Mouse (Mus musculus) stomach, postnatal 0 days (tissue): ENCODE data around the gene Hepacam. TPM values are rescaled to one million over a fixed set of nuclear protein-coding genes. Genes with fewer than 3 reads are reported as not detected.

ENCODE experiments used
- ATAC-seq: fragments of 200-750 bp; cut with Nextera tagmentation; 2 replicates; pipeline ENCODE4 v1.8.0; 2017; ENCODE audit not compliant: low FRiP score, low TSS enrichment
- DNase-seq: peaks from one replicate; pipeline ENCODE4 v3.0.0-alpha.2; 2016; ENCODE audit warnings: low spot score
- H3K27ac ChIP-seq: fragments of 300-500 bp; sonication (generic); replicated peaks from 2 replicates; pipeline ENCODE4 v1.5.1; 2014; ENCODE audit warnings: mild to moderate bottlenecking, control low read depth
- H3K27me3 ChIP-seq: fragments of 300-500 bp; sonication (generic); 2 replicates; pipeline ENCODE4 v1.6.1; 2014; ENCODE audit warnings: low read length; ENCODE audit not compliant: control insufficient read depth, insufficient read depth
- H3K36me3 ChIP-seq: fragments of 300-500 bp; sonication (generic); 2 replicates; pipeline ENCODE4 v1.6.1; 2014; ENCODE audit warnings: low read length, mixed read lengths; ENCODE audit not compliant: control insufficient read depth, insufficient read depth
- H3K4me1 ChIP-seq: fragments of 300-500 bp; sonication (generic); replicated peaks from 2 replicates; pipeline ENCODE4 v1.6.1; 2014; ENCODE audit warnings: antibody characterized with exemption; ENCODE audit not compliant: control insufficient read depth, insufficient read depth
- H3K4me2 ChIP-seq: fragments of 300-500 bp; sonication (generic); replicated peaks from 2 replicates; pipeline ENCODE4 v1.6.1; 2014; ENCODE audit warnings: low read depth, mild to moderate bottlenecking, control low read depth, moderate library complexity
- H3K4me3 ChIP-seq: fragments of 300-500 bp; sonication (generic); 2 replicates; pipeline ENCODE4 v1.5.1; 2014; ENCODE audit warnings: low read depth, low read length, control low read depth
- H3K9ac ChIP-seq: fragments of 300-500 bp; sonication (generic); 2 replicates; pipeline ENCODE4 v1.6.1; 2014; ENCODE audit warnings: mild to moderate bottlenecking, low read length, control low read depth, mixed read lengths
- H3K9me3 ChIP-seq: fragments of 300-500 bp; sonication (generic); 2 replicates; pipeline ENCODE4 v1.6.1; 2016; ENCODE audit warnings: low read length; ENCODE audit not compliant: control insufficient read depth
- CTCF ChIP-seq: IDR thresholded peaks from 2 replicates; pipeline ENCODE4 v1.5.1; 2016; ENCODE audit warnings: antibody characterized with exemption, low read depth, mild to moderate bottlenecking, moderate library complexity
- EP300 ChIP-seq: optimal IDR thresholded peaks from 2 replicates; pipeline ENCODE3; 2016; ENCODE audit warnings: antibody characterized with exemption
- WGBS: fragments of 180-500 bp; shearing (Covaris S2); extraction: QIAGEN DNeasy Blood & Tissue Kit; methylation state at CpG from one replicate; pipeline ENCODE4 v1.1.7; 2014; 5-methylcytosine and 5-hydroxymethylcytosine counted together
- polyA plus RNA-seq: library from polyadenylated mRNA; unstranded; fragments of >200 nt; fragmentation: Nextera tagmentation; extraction: Ambion mirVana; gene quantifications from 2 replicates; pipeline ENCODE4 v1.2.1, GENCODE M21; 2015

Gene Hepacam
- polyA plus RNA-seq, 1 experiment from 2014 or later, result 0.10 TPM

DNA sequence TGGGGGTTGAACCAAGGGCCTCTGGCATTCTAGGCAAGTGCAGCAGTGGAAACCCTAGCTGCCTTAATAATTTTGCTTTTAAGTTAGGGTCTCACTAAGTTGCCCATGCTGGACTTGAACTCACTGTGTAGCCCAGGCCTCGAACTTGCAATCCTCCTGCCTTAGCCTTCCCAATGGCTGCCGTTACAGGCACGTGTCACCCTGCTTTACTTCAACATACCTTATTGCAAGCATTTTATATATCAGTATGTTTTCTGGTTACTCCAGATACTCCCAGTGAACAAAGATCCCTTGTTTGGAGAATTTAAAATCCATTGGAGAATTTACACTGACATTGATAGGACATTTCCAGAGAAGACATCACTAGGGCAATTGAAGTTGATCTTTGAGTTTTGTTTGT lies 18.1 kb upstream of the Hepacam start:
- Histone ChIP-seq H3K36me3 (no peaks in the 10 kb centered on the region), H3K9me3 (no peaks in the 10 kb centered on the region), H3K4me3 (peak overlapping the region; percentile 77), H3K4me1 (peaks cover 5% of the 10 kb centered on the region; the same call in 1 of the 2 replicates), H3K27me3 (no peaks in the 10 kb centered on the region), H3K9ac (no peak overlapping the region; the same call in 1 of the 2 replicates), H3K27ac (no peak overlapping the region; the same call in 1 of the 2 replicates), H3K4me2 (peak overlapping the region; percentile 93)
- TF ChIP-seq CTCF (no peak), EP300 (no peak)
- WGBS, result 90% methylated on average over 3 of the region's 3 CpGs
- no peak for ATAC-seq
- DNase-seq, result no peak

DNA sequence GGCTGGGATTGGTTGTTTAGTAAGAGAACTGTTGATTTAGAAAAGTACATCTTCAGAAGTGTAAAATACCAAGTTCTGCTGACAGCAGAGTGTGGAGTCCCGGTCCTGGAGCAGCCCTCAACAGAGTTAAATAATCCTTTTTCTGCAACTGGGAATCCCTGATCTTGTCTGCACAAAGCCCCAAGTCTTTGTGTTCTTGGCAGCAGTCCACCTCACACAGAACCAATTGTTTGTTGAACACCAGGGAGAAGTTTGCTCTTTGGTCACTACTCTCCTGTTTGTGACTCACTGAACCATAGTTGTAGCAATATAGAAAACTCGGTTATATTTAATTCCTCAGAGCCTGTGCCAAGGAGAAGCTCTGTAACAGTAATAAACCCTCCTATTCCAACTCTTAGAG lies 15.9 kb upstream of the Hepacam start:
- DNase-seq (peak; percentile 49), ATAC-seq (no peak)
- H3K27ac ChIP-seq, result no peak overlapping the region
- H3K9me3 ChIP-seq, result no peaks in the 10 kb centered on the region
- no peak overlapping the region for H3K4me2 ChIP-seq
- no peak overlapping the region for H3K9ac ChIP-seq
- no peaks in the 10 kb centered on the region for H3K27me3 ChIP-seq
- H3K4me3 ChIP-seq, result no peak overlapping the region
- peaks cover 5% of the 10 kb centered on the region; the same call in 1 of the 2 replicates for H3K4me1 ChIP-seq
- 32% methylated on average over 2 of the region's 2 CpGs for WGBS
- no peaks in the 10 kb centered on the region for H3K36me3 ChIP-seq
- no peak for TF ChIP-seq EP300
- TF ChIP-seq CTCF, result no peak

DNA sequence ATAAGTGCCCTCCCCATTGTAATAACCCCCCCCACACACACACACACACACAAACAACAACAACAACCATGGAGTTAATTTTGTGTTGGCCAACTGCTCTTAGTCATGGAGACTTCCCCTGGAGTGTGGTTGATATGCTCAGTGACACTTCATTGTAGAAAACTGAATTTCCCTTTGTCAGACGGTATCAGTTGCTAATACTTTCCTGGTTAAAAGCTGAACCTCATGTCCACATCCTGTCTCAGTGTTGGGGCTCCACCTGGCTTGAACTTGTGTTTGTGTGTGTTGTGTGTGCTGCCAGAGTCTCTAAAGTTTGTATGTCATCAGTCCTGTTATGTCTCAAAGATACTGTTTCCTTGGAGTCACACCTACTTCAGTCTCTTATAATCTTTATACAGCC lies 12.7 kb upstream of the Hepacam start:
- no peaks in the 10 kb centered on the region for H3K36me3 ChIP-seq
- 74% methylated on average over 1 of the region's 1 CpGs for WGBS
- TF ChIP-seq EP300 (no peak), CTCF (no peak)
- 0 out of 2 replicates have a peak, but pooled peaks cover under 1% of the 10 kb centered on the region for H3K4me1 ChIP-seq
- H3K4me2 ChIP-seq, result no peak overlapping the region
- no peaks in the 10 kb centered on the region for H3K9me3 ChIP-seq
- H3K9ac ChIP-seq, result no peak overlapping the region
- ATAC-seq (no peak), DNase-seq (no peak)
- no peak overlapping the region for H3K27ac ChIP-seq
- no peak overlapping the region for H3K4me3 ChIP-seq
- H3K27me3 ChIP-seq, result no peaks in the 10 kb centered on the region

GRCm38 (mm10) chr9:37358713-37359330 lies 8.3 kb upstream of the Hepacam start:
- Histone ChIP-seq H3K9ac (no peak overlapping the region), H3K4me3 (no peak overlapping the region), H3K27ac (no peak overlapping the region), H3K27me3 (no peaks in the 10 kb centered on the region), H3K4me2 (no peak overlapping the region), H3K9me3 (no peaks in the 10 kb centered on the region), H3K36me3 (no peaks in the 10 kb centered on the region), H3K4me1 (0 out of 2 replicates have a peak, but pooled peaks cover 3% of the 10 kb centered on the region)
- DNase-seq (no peak), ATAC-seq (no peak)
- no peak for TF ChIP-seq EP300
- TF ChIP-seq CTCF, result no peak
- WGBS, result 68% methylated on average over 7 of the region's 7 CpGs

DNA sequence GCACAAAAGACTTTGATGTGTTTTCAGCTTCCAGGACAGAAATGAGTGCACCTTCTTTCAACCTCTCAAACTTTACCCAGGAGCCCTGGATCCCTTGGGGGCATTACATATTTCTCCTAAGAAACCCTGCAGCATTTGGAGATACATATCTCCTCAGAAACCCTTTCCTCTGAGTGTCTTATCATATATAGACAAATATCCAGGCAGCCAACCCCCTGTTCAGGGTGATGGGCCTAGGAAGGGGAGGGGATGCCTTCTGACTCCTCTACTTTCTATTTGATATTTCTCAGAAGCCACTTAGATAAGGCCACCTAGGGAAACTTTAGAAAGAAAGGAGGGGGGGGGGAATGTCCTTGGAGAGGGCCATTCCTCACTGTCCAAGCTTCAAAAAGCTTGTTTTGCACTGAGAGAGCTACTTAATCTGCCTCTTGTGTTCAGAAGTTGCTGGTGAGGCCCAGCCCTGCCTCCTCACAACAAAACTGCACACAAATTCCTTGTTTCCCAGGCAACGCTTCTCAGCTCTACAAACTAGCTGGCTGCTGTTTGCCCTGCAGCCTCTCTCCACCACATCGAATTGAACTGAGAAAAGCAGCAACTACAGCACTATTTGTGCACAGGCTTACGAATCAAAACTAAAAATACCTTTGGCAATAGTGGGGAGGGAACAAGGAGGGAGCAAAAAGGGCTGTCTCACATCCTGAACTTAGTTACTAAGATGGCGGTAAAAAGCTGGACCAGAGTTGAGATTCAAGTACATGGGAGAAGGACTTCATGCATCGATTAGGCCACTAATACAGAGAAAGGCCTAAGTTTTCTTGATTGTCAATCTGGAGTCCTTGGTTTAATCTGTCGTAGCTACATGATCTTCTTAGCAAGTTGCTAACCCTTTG lies 7.6 kb upstream of the Hepacam start:
- H3K9ac ChIP-seq, result no peak overlapping the region
- ATAC-seq (peak; percentile 53; the same call in 1 of the 2 replicates), DNase-seq (peak; percentile 22)
- 46% methylated on average over 6 of the region's 6 CpGs for WGBS
- TF ChIP-seq EP300 (no peak), CTCF (no peak)
- no peaks in the 10 kb centered on the region for H3K27me3 ChIP-seq
- H3K36me3 ChIP-seq, result no peaks in the 10 kb centered on the region
- no peaks in the 10 kb centered on the region for H3K9me3 ChIP-seq
- no peak overlapping the region for H3K4me3 ChIP-seq
- no peak overlapping the region for H3K27ac ChIP-seq
- H3K4me2 ChIP-seq, result no peak overlapping the region
- 0 out of 2 replicates have a peak, but pooled peaks cover 3% of the 10 kb centered on the region for H3K4me1 ChIP-seq

DNA sequence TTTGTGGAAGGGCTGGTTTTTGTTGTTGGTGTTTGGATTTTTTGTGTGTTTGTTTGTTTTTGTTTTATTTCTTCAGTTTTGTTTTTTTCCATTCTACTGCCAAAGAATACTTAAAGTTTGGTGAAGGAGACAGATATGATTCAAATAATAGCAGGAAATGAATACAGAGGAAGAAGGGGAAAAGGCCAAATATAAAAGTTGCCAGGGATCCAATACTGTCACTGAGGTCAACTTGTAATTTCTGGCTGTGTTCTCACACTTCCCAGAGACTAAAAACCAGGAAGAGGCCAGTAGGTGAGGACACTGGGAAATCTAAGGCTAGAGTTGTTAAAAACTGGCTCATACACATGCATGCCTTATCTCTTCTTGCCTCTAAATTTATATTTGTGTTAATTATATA lies 5.1 kb upstream of the Hepacam start:
- ATAC-seq (no peak), DNase-seq (no peak)
- H3K36me3 ChIP-seq, result no peaks in the 10 kb centered on the region
- no peaks in the 10 kb centered on the region for H3K9me3 ChIP-seq
- H3K9ac ChIP-seq, result no peak overlapping the region
- no peaks in the 10 kb centered on the region for H3K27me3 ChIP-seq
- H3K4me3 ChIP-seq, result no peak overlapping the region
- H3K27ac ChIP-seq, result no peak overlapping the region
- H3K4me2 ChIP-seq, result no peak overlapping the region
- H3K4me1 ChIP-seq, result 0 out of 2 replicates have a peak, but pooled peaks cover 3% of the 10 kb centered on the region
- TF ChIP-seq EP300 (no peak), CTCF (no peak)
